In genomic region chr7:130834299-130834698, GRCm38 (mm10) we compare ENCODE assay signal across 8 mouse cellular contexts. TPM values are rescaled to one million over a fixed set of nuclear protein-coding genes. Genes with fewer than 3 reads are reported as not detected.
DNase-seq lines count a peak whose midpoint lies in the region; ATAC-seq and TF ChIP-seq lines count a peak whose summit lies in the region.

No protein-coding gene starts in this region.

- H3K27me3 ChIP-seq in thymus, adult 2 months (ENCODE audit: control insufficient read depth, insufficient read depth, low read length) = no peaks in the 10 kb centered on the region
- peaks cover 78% of the 10 kb centered on the region for H3K27me3 ChIP-seq in forebrain, embryonic 12.5 days

- WGBS in thymus, adult 2 months = 65% methylated on average over 21 of the region's 21 CpGs
- WGBS in forebrain, embryonic 12.5 days = 11% methylated on average over 21 of the region's 21 CpGs
- WGBS in large intestine, adult 2 months = 25% methylated on average over 21 of the region's 21 CpGs

- ATAC-seq in forebrain, embryonic 12.5 days (ENCODE audit: low FRiP score) = peak; percentile 96

- no peak overlapping the region for H3K4me2 ChIP-seq in forebrain, embryonic 12.5 days

- no peak for TF ChIP-seq POLR2A in thymus, adult 2 months (IDR thresholded peaks at IDR 0.05; ENCODE audit: control insufficient read depth, extremely low read depth, insufficient read depth, low read length, poor library complexity)

- DNase-seq in cerebellum, adult 18-20 months = peak; percentile 56 to 77
- no peak for DNase-seq in cerebellum, adult 11-12 months
- peak; percentile 88 for DNase-seq in thymus, postnatal 0 days (ENCODE audit: low spot score)
- no peak for DNase-seq in thymus, adult 2 months
- peak; percentile 87 for DNase-seq in large intestine, adult 2 months (ENCODE audit: low read depth, low spot score)
- peak; percentile 99 for DNase-seq in naive thymus-derived CD4-positive, alpha-beta T cell, adult 2 months (ENCODE audit: low read depth)
- DNase-seq in natural killer cell, adult 2 months (ENCODE audit: low spot score in 2 of 2) = no peak

- H3K9ac ChIP-seq in forebrain, embryonic 12.5 days = no peak overlapping the region

- no peaks in the 10 kb centered on the region for H3K9me3 ChIP-seq in forebrain, embryonic 12.5 days

- TF ChIP-seq CTCF in thymus, adult 2 months (IDR thresholded peaks at IDR 0.05; ENCODE audit: borderline replicate concordance, control insufficient read depth, extremely low read depth, insufficient read depth, low read length, poor library complexity) = no peak

- H3K4me1 ChIP-seq in thymus, adult 2 months (replicated peaks; ENCODE audit: control insufficient read depth, insufficient read depth, low read length) = 0 out of 2 replicates have a peak, but pooled peaks cover 3% of the 10 kb centered on the region
- H3K4me1 ChIP-seq in forebrain, embryonic 12.5 days = peaks cover 43% of the 10 kb centered on the region

- no peak overlapping the region for H3K4me3 ChIP-seq in thymus, adult 2 months (ENCODE audit: control insufficient read depth, insufficient read depth, low read length)
- no peak overlapping the region for H3K4me3 ChIP-seq in forebrain, embryonic 12.5 days (replicated peaks)

- H3K36me3 ChIP-seq in thymus, adult 2 months (ENCODE audit: control insufficient read depth, insufficient read depth, low read length) = no peaks in the 10 kb centered on the region
- H3K36me3 ChIP-seq in forebrain, embryonic 12.5 days (replicated peaks) = no peaks in the 10 kb centered on the region

- H3K27ac ChIP-seq in thymus, adult 2 months (ENCODE audit: control insufficient read depth, insufficient read depth, low read length) = no peak overlapping the region
- no peak overlapping the region for H3K27ac ChIP-seq in forebrain, embryonic 12.5 days

RNA-seq across cellular contexts. Expression of gene Plekha1, which starts 31.3 kb away (rescaled TPM):
- polyA plus RNA-seq in thymus, postnatal 0 days (2015; fragmentation: Nextera tagmentation; extraction: Ambion mirVana) = 17.6 and 20.7 TPM in 2 replicates
- 23.1 and 23.7 TPM in 2 replicates for polyA plus RNA-seq in thymus, adult 2 months (2012; rRNA removed)
- 32.1 and 34.9 TPM in 2 replicates for polyA plus RNA-seq in forebrain, embryonic 12.5 days (2016; fragmentation: Nextera tagmentation; extraction: Ambion mirVana)
- 24.4 and 38.2 TPM in 2 replicates for polyA plus RNA-seq in large intestine, adult 2 months (2012; rRNA removed)

Comparison
In these comparisons a context has a peak if more than half of its experiments do, and no peak if none do; other contexts are left out.
1. DNase-seq: peak in cerebellum, adult 18-20 months (2 of 2), thymus, postnatal 0 days (single experiment), large intestine, adult 2 months (single experiment) and naive thymus-derived CD4-positive, alpha-beta T cell, adult 2 months (single experiment); none in cerebellum, adult 11-12 months (single experiment), thymus, adult 2 months (single experiment) and natural killer cell, adult 2 months (0 of 2).